Mouse (Mus musculus) E14TG2a.4 (cell line): Measurements from ENCODE around the gene Xylb.

ENCODE experiments used
- H3K27me3 ChIP-seq: 2 replicates; pipeline ENCODE4 v1.6.1; 2014; ENCODE audit warnings: low read length, control low read depth; ENCODE audit not compliant: insufficient read depth
- H3K36me3 ChIP-seq: 2 replicates; pipeline ENCODE4 v1.6.1; 2014; ENCODE audit warnings: low read length, control low read depth; ENCODE audit not compliant: insufficient read depth
- H3K4me1 ChIP-seq: replicated peaks from 2 replicates; pipeline ENCODE4 v1.6.1; 2014; ENCODE audit warnings: low read depth, low read length, control low read depth
- H3K4me3 ChIP-seq: replicated peaks from 2 replicates; pipeline ENCODE4 v1.5.1; 2014; ENCODE audit warnings: mild to moderate bottlenecking, low read length
- H3K9me3 ChIP-seq: 2 replicates; pipeline ENCODE4 v1.6.1; 2014; ENCODE audit warnings: low read length, control low read depth
- CTCF ChIP-seq: conservative IDR thresholded peaks from 2 replicates; pipeline ENCODE4 v1.5.1; 2014; ENCODE audit warnings: low read length
- NANOG ChIP-seq: IDR thresholded peaks from 2 replicates; pipeline ENCODE4 v1.6.1; 2014; ENCODE audit warnings: borderline replicate concordance, low read length, mixed read lengths
- POU5F1 ChIP-seq: IDR thresholded peaks from 2 replicates; pipeline ENCODE4 v1.6.1; 2014; ENCODE audit warnings: low read length, borderline replicate concordance

Xylb gene

GRCm38 (mm10) chr9:119350531-119350930, 6.7 kb upstream of the Xylb start:
- TF ChIP-seq NANOG (no peak), CTCF (no peak), POU5F1 (no peak)
- Histone ChIP-seq H3K27me3 (no peaks in the 10 kb centered on the region), H3K36me3 (peaks cover 58% of the 10 kb centered on the region), H3K9me3 (no peaks in the 10 kb centered on the region), H3K4me3 (no peak overlapping the region), H3K4me1 (0 out of 2 replicates have a peak, but pooled peaks cover 7% of the 10 kb centered on the region)

- no peaks in the 10 kb centered on the region for H3K27me3 ChIP-seq
- H3K4me3 ChIP-seq, result no peak overlapping the region
- TF ChIP-seq POU5F1 (no peak), CTCF (no peak)
- H3K9me3 ChIP-seq, result no peaks in the 10 kb centered on the region
- peaks cover 52% of the 10 kb centered on the region for H3K36me3 ChIP-seq
- peaks cover 12% of the 10 kb centered on the region for H3K4me1 ChIP-seq
Observed at GRCm38 (mm10) chr9:119350947-119351705, 6.1 kb upstream of the Xylb start.

GRCm38 (mm10) chr9:119352060-119352459, 5.1 kb upstream of the Xylb start:
- no peak overlapping the region for H3K4me3 ChIP-seq

GRCm38 (mm10) chr9:119353926-119354325, 3.3 kb upstream of the Xylb start:
- TF ChIP-seq NANOG (no peak), CTCF (no peak), POU5F1 (no peak)
- peaks cover 25% of the 10 kb centered on the region for H3K36me3 ChIP-seq
- H3K4me1 ChIP-seq, result peaks cover 26% of the 10 kb centered on the region
- no peaks in the 10 kb centered on the region for H3K9me3 ChIP-seq
- peaks cover 7% of the 10 kb centered on the region for H3K27me3 ChIP-seq
- no peak overlapping the region for H3K4me3 ChIP-seq

More at GRCm38 (mm10) chr9:119352060-119352459, 5.1 kb upstream of the Xylb start:
- TF ChIP-seq CTCF (peak; percentile 91), NANOG (no peak)
- Histone ChIP-seq H3K36me3 (peaks cover 42% of the 10 kb centered on the region), H3K27me3 (no peaks in the 10 kb centered on the region), H3K9me3 (no peaks in the 10 kb centered on the region), H3K4me1 (peaks cover 17% of the 10 kb centered on the region)

- no peak overlapping the region for H3K4me3 ChIP-seq
- peaks cover 7% of the 10 kb centered on the region for H3K27me3 ChIP-seq
- H3K36me3 ChIP-seq, result peaks cover 19% of the 10 kb centered on the region
- H3K9me3 ChIP-seq, result no peaks in the 10 kb centered on the region
- peaks cover 28% of the 10 kb centered on the region for H3K4me1 ChIP-seq
- TF ChIP-seq CTCF, result no peak
- no peak for TF ChIP-seq POU5F1
- no peak for TF ChIP-seq NANOG
Observed at GRCm38 (mm10) chr9:119355943-119356342, 1.2 kb upstream of the Xylb start.

GRCm38 (mm10) chr9:119358058-119358429, 863 bp downstream of the Xylb start:
- peaks cover 44% of the 10 kb centered on the region for H3K4me1 ChIP-seq
- peaks cover 27% of the 10 kb centered on the region for H3K36me3 ChIP-seq
- H3K9me3 ChIP-seq, result no peaks in the 10 kb centered on the region
- peak overlapping the region; percentile 87 for H3K4me3 ChIP-seq
- no peak for TF ChIP-seq NANOG
- TF ChIP-seq CTCF, result no peak
- TF ChIP-seq POU5F1, result no peak
- peaks cover 7% of the 10 kb centered on the region for H3K27me3 ChIP-seq

GRCm38 (mm10) chr9:119361416-119361815, 4.2 kb downstream of the Xylb start:
- H3K36me3 ChIP-seq, result peaks cover 52% of the 10 kb centered on the region
- H3K27me3 ChIP-seq, result peaks cover 7% of the 10 kb centered on the region
- H3K4me3 ChIP-seq, result no peak overlapping the region
- H3K4me1 ChIP-seq, result peaks cover 39% of the 10 kb centered on the region
- H3K9me3 ChIP-seq, result no peaks in the 10 kb centered on the region
- TF ChIP-seq NANOG (no peak; the same call in 1 of the 2 replicates), POU5F1 (no peak), CTCF (no peak)

GRCm38 (mm10) chr9:119363229-119363628, 6.0 kb downstream of the Xylb start:
- Histone ChIP-seq H3K4me3 (no peak overlapping the region), H3K4me1 (peaks cover 28% of the 10 kb centered on the region), H3K9me3 (no peaks in the 10 kb centered on the region), H3K27me3 (peaks cover 3% of the 10 kb centered on the region), H3K36me3 (peaks cover 68% of the 10 kb centered on the region)
- no peak for TF ChIP-seq CTCF
- TF ChIP-seq POU5F1, result no peak
- no peak for TF ChIP-seq NANOG

GRCm38 (mm10) chr9:119365284-119365683, 8.1 kb downstream of the Xylb start, which contains the start of gene Slc22a14:
TSS of gene Slc22a14 (minus strand) at chr9:119365553.
- H3K4me3 ChIP-seq, result no peak within 1 kb of the TSS
- no peak for TF ChIP-seq NANOG
- TF ChIP-seq CTCF, result no peak
- no peak for TF ChIP-seq POU5F1
- peaks cover 79% of the 10 kb centered on the region for H3K36me3 ChIP-seq
- no peaks in the 10 kb centered on the region for H3K27me3 ChIP-seq
- peaks cover 26% of the 10 kb centered on the region for H3K4me1 ChIP-seq
- H3K9me3 ChIP-seq, result no peaks in the 10 kb centered on the region
